Comparison of ENCODE assay signal across 17 mouse cellular contexts in genomic region chr13:60124456-60124855, GRCm38 (mm10). TPM values are rescaled to one million over a fixed set of nuclear protein-coding genes. Genes with fewer than 3 reads are reported as not detected.
"Had no signal": no experiment of that assay in that cellular context is flagged by ENCODE, and none has a peak within 500 bp of the region (broad histone marks: within the 10 kb centered on the region; RNA-seq: fewer than 3 reads in every experiment).

No protein-coding gene starts in this region.

- H3K9me3 ChIP-seq: midbrain, embryonic 10.5 days; midbrain, embryonic 12.5 days; stomach, embryonic 15.5 days had no signal

- DNase-seq: lung, adult 18-20 months; lung, embryonic 14.5 days; lung, postnatal 10 days; lung, postnatal 4 days; midbrain, embryonic 14.5 days; retina, postnatal 1 day; right cerebral cortex, adult 18-20 months; thymus, adult 2 months; thymus, postnatal 25 days; thymus, postnatal 4 days had no signal

- ATAC-seq: midbrain, embryonic 16.5 days had no signal

- H3K27ac ChIP-seq: midbrain, embryonic 12.5 days; stomach, embryonic 15.5 days; stomach, postnatal 0 days had no signal

- H3K9ac ChIP-seq: lung, embryonic 14.5 days; midbrain, embryonic 12.5 days; stomach, embryonic 15.5 days had no signal

- H3K36me3 ChIP-seq: midbrain, embryonic 10.5 days; midbrain, embryonic 12.5 days; stomach, embryonic 15.5 days had no signal

- H3K4me2 ChIP-seq: lung, embryonic 14.5 days; midbrain, embryonic 12.5 days; stomach, embryonic 15.5 days had no signal

- H3K4me3 ChIP-seq: midbrain, embryonic 10.5 days; midbrain, embryonic 12.5 days; myocyte; stomach, embryonic 15.5 days had no signal

- H3K4me1 ChIP-seq: stomach, embryonic 15.5 days had no signal

RNA-seq across cellular contexts. Expression of gene Gas1, which starts 52.7 kb away (rescaled TPM):
- total RNA-seq: megakaryocyte-erythroid progenitor cell, adult 5-6 weeks had no signal
